Mouse (Mus musculus): ENCODE results near the gene Ptms. TPM values are rescaled to one million over a fixed set of nuclear protein-coding genes. Genes with fewer than 3 reads are reported as not detected.

Ptms gene
- polyA plus RNA-seq, 1 experiment: 192 TPM

DNA sequence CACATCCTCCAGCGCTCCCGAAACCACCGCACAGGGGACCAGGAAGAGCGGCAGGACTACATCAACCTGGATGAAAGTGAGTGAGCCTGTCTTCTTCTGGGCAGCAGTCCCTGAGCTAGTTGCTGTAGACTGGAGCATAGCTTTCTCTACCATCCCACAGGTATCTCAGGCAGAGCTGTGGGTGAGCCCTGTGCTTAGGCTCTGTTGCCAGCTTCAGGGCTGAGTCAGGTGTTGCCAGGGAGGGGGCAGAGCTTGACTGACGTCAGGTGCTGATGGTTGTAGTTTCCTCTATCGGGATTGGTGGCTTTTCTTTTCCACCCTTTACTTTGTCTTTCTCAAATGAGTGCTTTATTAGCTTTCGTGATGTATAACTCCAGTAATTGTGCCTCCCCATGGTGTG is 14.8 kb upstream of the Ptms start:
- TF ChIP-seq POLR2A (IDR thresholded peaks at IDR 0.05; ENCODE audit: borderline replicate concordance, control insufficient read depth, low read depth, low read length): no peak
- TF ChIP-seq CTCF (IDR thresholded peaks at IDR 0.05; ENCODE audit: control insufficient read depth, insufficient read depth, low read length): no peak
- WGBS: 86% methylated on average over 7 of the region's 7 CpGs
- H3K27ac ChIP-seq (ENCODE audit: control insufficient read depth, insufficient read depth, low read depth, low read length, poor library complexity): no peak overlapping the region
- no peaks in the 10 kb centered on the region; the same call in 1 of the 2 replicates for H3K4me1 ChIP-seq (ENCODE audit: control insufficient read depth, insufficient read depth, low read length)
- no peak overlapping the region for H3K4me3 ChIP-seq (replicated peaks; ENCODE audit: control insufficient read depth, low read depth, low read length)

DNA sequence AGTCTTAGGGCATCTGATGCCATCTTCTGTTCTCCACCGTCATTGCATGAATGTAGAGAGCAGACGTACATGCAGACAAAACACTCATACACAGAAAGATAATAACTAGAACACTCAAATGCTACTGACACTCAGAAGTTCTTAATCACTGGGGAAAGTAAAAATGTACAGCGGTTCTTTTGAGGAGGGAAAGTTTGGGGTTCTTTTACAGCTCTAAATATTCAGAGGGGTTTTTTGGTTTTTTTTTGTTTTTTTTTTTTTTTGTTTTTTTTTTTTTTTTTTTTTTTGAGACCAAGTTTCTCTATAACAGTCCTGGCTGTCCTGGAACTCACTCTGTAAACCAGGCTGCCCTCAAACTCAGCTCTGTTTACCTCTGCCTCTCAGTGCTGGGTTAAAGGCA is 13.2 kb upstream of the Ptms start:
- no peak overlapping the region for H3K4me3 ChIP-seq (replicated peaks; ENCODE audit: control insufficient read depth, low read depth, low read length)
- 85% methylated on average over 3 of the region's 3 CpGs for WGBS
- H3K4me1 ChIP-seq (ENCODE audit: control insufficient read depth, insufficient read depth, low read length): no peaks in the 10 kb centered on the region; the same call in 1 of the 2 replicates
- TF ChIP-seq CTCF (IDR thresholded peaks at IDR 0.05; ENCODE audit: control insufficient read depth, insufficient read depth, low read length) (no peak), POLR2A (IDR thresholded peaks at IDR 0.05; ENCODE audit: borderline replicate concordance, control insufficient read depth, low read depth, low read length) (no peak)
- no peak overlapping the region for H3K27ac ChIP-seq (ENCODE audit: control insufficient read depth, insufficient read depth, low read depth, low read length, poor library complexity)

DNA sequence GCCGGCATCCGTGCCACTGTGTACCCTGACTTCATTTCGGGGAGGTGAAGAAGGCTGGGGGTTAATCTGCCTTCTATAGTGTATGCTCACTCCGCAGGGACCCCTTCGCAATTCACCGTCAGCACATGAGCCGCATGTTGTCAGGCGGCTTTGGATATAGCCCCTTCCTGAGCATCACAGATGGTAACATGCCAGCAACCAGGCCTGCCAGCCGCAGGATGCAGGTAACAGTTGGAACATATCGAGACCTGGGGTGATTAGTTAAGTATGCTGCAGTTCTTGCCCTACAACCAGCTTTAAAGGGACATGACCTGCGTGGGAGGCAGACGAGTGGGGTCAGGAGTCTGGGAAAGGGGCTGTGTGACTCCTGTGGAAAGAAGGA is 12.4 kb upstream of the Ptms start:
- Histone ChIP-seq H3K27ac (ENCODE audit: control insufficient read depth, insufficient read depth, low read depth, low read length, poor library complexity) (no peak overlapping the region), H3K4me1 (ENCODE audit: control insufficient read depth, insufficient read depth, low read length) (no peaks in the 10 kb centered on the region; the same call in 1 of the 2 replicates), H3K4me3 (replicated peaks; ENCODE audit: control insufficient read depth, low read depth, low read length) (peak overlapping the region; percentile 83)
- TF ChIP-seq POLR2A (IDR thresholded peaks at IDR 0.05; ENCODE audit: borderline replicate concordance, control insufficient read depth, low read depth, low read length): no peak
- WGBS: 80% methylated on average over 12 of the region's 12 CpGs

DNA sequence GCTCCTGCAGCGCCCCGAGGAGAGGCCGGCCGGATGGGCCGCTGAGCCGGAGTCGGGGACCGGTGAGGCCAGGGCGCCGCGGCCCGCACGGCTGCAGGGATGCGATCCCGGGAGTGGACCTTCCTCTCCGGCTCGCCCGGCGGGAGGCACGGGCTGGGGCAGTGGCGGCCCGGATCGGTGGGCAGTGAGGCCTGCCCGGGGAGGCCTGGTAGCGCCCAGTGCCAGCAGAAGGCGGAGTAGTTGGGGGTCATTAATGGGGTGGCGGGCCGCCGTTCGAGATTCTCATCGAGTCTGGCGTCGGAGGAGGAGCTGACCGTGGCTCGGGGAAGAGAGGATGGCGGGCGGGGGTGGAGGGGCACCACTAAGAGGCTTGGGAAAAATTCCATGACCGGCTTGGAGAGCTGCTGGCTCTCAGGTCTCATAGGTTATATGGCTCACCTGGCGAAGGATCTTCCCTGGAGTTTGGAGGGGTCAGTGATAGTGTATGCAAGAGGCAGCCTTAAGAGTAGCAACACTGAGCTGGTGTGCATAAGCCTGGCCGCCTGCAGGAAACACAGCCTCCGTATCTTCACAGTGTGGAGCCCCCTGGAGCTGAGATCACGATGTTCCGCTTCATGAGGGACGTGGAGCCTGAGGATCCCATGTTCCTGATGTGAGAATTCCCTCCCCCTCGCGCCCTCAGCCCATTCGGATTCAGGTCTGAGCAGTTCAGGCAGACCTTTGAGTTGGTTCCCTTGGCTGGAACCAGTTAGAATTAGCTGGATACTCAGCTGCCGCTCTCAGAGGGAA is 11.8 kb upstream of the Ptms start:
- 3% methylated on average over 48 of the region's 48 CpGs for WGBS
- Histone ChIP-seq H3K4me3 (replicated peaks; ENCODE audit: control insufficient read depth, low read depth, low read length) (peak overlapping the region; percentile 83), H3K27ac (ENCODE audit: control insufficient read depth, insufficient read depth, low read depth, low read length, poor library complexity) (peak overlapping the region; percentile 89), H3K4me1 (ENCODE audit: control insufficient read depth, insufficient read depth, low read length) (no peaks in the 10 kb centered on the region; the same call in 1 of the 2 replicates)
- TF ChIP-seq POLR2A (IDR thresholded peaks at IDR 0.05; ENCODE audit: borderline replicate concordance, control insufficient read depth, low read depth, low read length) (no peak), CTCF (IDR thresholded peaks at IDR 0.05; ENCODE audit: control insufficient read depth, insufficient read depth, low read length) (no peak)

DNA sequence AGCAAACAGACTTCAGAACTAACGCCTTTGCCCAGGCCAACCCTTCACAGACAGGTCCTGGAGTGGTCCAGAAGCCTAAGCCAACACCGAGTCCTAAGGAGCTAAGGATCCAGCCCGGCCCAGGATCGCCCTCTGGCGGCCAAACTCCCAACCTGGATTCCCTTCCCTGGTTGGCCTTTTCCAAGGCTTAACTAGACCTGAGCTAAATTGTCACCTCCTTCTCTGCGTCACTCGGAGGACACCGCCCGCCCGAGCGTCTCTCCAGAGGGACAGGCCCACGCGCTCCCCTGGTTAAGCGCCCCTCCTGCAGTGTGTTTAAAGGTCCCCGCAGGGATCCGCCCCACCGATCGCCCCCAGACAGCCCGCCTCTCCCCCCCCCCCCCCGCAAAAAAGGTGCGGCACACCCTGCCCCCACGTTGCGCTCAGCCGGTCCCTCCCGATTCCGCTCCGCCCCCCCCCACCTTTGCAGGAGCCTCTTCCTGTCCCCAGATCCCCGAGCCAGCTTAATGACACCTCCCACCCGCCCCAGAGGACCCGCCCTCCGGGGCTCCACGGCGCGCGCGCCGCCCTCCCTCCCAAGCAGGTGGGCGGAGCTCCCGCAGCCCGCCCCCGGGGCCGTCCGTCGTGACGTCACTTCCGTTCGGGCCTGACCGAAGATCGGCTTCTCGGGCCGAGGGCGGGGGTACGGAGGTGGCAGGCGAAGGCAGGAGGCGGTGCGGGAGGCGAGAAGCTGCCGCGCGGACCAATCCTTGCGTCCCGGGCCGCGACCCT is 11.0 kb upstream of the Ptms start, which contains the start of gene Mlf2:
Gene Mlf2 (plus strand): TSS at position 633 of the 771 bp plus-strand sequence.
- peak; percentile 85 for TF ChIP-seq POLR2A (IDR thresholded peaks at IDR 0.05; ENCODE audit: borderline replicate concordance, control insufficient read depth, low read depth, low read length)
- TF ChIP-seq CTCF (IDR thresholded peaks at IDR 0.05; ENCODE audit: control insufficient read depth, insufficient read depth, low read length): peak; percentile 93
- under 1% methylated on average over 59 of the region's 64 CpGs for WGBS
- H3K4me1 ChIP-seq (ENCODE audit: control insufficient read depth, insufficient read depth, low read length): no peaks in the 10 kb centered on the region; the same call in 1 of the 2 replicates

DNA sequence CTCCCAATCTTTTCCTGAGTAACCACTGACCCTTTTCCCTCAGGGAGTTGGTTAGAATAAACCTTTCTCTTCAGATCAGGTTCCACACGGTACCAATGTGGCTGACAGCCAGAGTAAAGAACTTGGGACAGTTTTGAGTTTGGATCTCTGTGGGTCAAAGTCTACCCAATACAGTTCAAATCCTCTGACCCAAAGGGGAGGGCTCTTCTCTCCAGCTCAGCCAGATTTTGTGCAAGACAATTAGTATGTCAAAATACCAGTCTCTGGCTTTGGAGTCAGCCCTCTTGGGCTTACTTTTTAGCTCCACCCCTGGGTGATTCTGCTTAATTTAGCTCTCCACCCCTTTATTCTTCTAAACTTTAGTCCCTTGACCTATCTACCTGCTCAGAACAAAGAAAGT is 10.3 kb upstream of the Ptms start:
- Histone ChIP-seq H3K4me3 (replicated peaks; ENCODE audit: control insufficient read depth, low read depth, low read length) (no peak overlapping the region), H3K27ac (ENCODE audit: control insufficient read depth, insufficient read depth, low read depth, low read length, poor library complexity) (no peak overlapping the region), H3K4me1 (ENCODE audit: control insufficient read depth, insufficient read depth, low read length) (no peaks in the 10 kb centered on the region; the same call in 1 of the 2 replicates)
- WGBS: 78% methylated on average over 1 of the region's 1 CpGs
- no peak for TF ChIP-seq POLR2A (IDR thresholded peaks at IDR 0.05; ENCODE audit: borderline replicate concordance, control insufficient read depth, low read depth, low read length)
- TF ChIP-seq CTCF (IDR thresholded peaks at IDR 0.05; ENCODE audit: control insufficient read depth, insufficient read depth, low read length): no peak

More for the DNA sequence above, 11.0 kb upstream of the Ptms start, which contains the start of gene Mlf2:
- Histone ChIP-seq H3K4me3 (replicated peaks; ENCODE audit: control insufficient read depth, low read depth, low read length) (peak within 1 kb of the TSS; percentile 83), H3K27ac (ENCODE audit: control insufficient read depth, insufficient read depth, low read depth, low read length, poor library complexity) (peak within 1 kb of the TSS; percentile 89)

DNA sequence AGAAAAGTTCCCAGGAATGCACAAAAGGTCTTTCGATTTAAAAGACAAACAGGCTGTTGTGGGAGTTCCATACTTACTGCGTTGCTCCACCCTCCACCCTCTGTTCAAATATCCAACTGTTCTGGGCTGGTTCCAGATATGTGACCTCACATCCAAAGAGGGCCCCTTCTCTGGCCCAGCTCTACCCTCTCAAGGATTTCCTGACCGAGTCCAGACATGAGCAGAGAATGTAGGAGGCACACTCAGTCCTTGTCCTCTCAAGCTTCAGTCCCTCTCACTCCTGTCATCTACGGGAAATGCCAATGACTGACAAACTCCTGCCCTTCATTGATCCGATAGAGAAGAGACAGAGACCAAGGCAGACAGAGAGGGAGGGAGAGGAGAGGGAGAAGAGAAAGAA is 6.0 kb upstream of the Ptms start:
- Histone ChIP-seq H3K4me1 (ENCODE audit: control insufficient read depth, insufficient read depth, low read length) (no peaks in the 10 kb centered on the region; the same call in 1 of the 2 replicates), H3K4me3 (replicated peaks; ENCODE audit: control insufficient read depth, low read depth, low read length) (no peak overlapping the region), H3K27ac (ENCODE audit: control insufficient read depth, insufficient read depth, low read depth, low read length, poor library complexity) (no peak overlapping the region)
- WGBS: 30% methylated on average over 5 of the region's 5 CpGs
- no peak for TF ChIP-seq CTCF (IDR thresholded peaks at IDR 0.05; ENCODE audit: control insufficient read depth, insufficient read depth, low read length)
- TF ChIP-seq POLR2A (IDR thresholded peaks at IDR 0.05; ENCODE audit: borderline replicate concordance, control insufficient read depth, low read depth, low read length): no peak

DNA sequence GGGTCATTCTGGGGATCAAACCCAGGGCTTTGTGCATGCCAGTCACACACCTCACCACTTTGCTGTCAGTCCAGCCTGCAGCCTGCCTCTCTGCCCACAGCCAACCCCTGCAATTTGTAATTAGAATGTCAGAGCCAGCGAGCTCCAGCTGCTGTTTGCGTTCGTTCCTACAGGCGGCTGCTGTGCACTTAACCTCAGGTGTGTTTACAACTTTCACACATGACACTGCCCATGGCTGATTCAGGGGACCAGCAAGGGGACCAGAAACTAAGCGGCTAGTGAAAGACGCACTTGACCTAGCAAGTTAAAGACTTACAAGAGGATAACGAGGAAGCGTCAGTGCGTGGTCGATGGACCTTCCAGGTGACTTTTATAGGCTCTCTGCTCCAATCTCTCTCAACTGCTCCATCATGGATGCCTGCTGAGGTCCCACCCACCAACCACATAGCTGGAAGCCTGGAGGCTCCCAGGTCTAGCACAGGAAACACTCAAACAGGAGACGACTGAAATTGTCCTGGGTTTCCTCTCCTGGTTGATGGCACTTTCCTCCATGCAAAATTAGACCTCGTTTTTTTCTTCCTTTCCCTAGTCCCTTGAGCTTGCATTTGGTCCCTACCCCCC is 5.4 kb upstream of the Ptms start:
- TF ChIP-seq POLR2A (IDR thresholded peaks at IDR 0.05; ENCODE audit: borderline replicate concordance, control insufficient read depth, low read depth, low read length) (no peak), CTCF (IDR thresholded peaks at IDR 0.05; ENCODE audit: control insufficient read depth, insufficient read depth, low read length) (no peak)
- Histone ChIP-seq H3K4me1 (ENCODE audit: control insufficient read depth, insufficient read depth, low read length) (no peaks in the 10 kb centered on the region; the same call in 1 of the 2 replicates), H3K27ac (ENCODE audit: control insufficient read depth, insufficient read depth, low read depth, low read length, poor library complexity) (no peak overlapping the region), H3K4me3 (replicated peaks; ENCODE audit: control insufficient read depth, low read depth, low read length) (no peak overlapping the region)
- WGBS: 60% methylated on average over 12 of the region's 12 CpGs
